Mouse (Mus musculus) WW6 (cell line): Measurements from ENCODE around the gene Elmod1.

Experiments used
- DNase-seq: peaks from one replicate; pipeline ENCODE4 v3.0.0-alpha.2; 2013; ENCODE audit warnings: low read depth, low spot score

The Elmod1 gene

GRCm38 (mm10) chr9:53910331-53910730 lies 64.8 kb downstream of the Elmod1 start:
- DNase-seq: no peak

DNA sequence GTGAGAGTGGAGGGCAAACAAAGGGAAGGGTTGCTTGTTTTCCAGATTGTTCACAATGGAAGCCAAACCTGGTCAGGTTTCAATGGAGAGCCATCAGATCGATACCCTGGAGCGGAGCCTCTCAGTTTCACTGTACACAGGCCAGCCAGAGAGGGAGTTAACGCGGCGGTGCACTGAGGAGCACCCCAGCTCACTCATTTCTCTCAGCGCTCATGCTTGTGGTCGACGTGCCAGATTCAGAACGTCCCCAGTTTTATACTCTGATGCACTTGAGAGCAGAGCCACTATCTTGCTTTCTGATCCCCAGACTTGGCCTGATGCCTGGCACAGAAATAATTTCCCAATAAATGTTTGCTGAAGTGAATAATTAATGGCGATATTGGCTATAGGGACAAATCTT lies 68.3 kb downstream of the Elmod1 start:
- DNase-seq: no peak

DNA sequence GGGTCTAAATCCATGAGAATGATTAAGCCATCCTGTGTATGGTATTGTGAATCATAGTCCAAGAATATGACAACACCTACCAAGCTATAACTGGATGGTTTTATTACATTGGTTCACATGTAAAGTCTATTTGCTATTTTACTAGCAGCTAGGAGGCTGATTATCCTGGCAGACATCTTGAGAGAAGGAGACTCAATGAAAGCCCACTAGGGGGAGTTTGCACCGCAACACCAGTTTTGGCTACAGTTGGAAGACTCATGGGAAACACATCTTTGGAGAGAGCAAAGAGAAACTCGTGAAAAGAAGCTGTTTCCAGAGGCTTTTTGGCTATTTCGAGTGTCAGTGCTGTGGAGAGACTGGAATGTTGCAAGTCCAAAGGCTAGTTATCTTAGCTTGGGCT lies 69.7 kb downstream of the Elmod1 start:
- peak; percentile 18 for DNase-seq

- DNase-seq: no peak
These were observed 71.8 kb downstream of the Elmod1 start for GRCm38 (mm10) chr9:53903215-53903842.

- DNase-seq: no peak
These were observed 75.3 kb downstream of the Elmod1 start for GRCm38 (mm10) chr9:53899836-53900235.

DNA sequence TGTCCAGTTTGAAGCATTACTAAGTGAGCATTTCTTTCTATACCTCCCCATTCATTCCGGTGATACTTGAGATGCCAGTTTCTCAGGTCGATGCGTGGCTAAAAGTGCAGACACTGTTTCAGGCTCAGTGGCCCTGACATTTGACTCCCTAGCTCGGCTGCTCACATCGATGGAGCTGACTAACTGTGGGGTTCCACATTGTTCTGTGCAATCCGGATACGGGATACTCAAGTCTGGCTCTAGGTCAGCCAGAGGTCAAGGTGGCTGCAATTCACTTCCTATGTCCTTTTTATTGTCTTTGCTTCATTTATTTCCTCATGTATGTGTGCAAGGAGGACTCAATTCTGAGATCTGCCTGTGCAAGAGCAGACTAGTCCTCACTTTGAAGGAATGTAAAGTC lies 79.3 kb downstream of the Elmod1 start:
- no peak for DNase-seq

- peak; percentile 18 for DNase-seq
These were observed 85.0 kb downstream of the Elmod1 start for GRCm38 (mm10) chr9:53890075-53890474.

DNA sequence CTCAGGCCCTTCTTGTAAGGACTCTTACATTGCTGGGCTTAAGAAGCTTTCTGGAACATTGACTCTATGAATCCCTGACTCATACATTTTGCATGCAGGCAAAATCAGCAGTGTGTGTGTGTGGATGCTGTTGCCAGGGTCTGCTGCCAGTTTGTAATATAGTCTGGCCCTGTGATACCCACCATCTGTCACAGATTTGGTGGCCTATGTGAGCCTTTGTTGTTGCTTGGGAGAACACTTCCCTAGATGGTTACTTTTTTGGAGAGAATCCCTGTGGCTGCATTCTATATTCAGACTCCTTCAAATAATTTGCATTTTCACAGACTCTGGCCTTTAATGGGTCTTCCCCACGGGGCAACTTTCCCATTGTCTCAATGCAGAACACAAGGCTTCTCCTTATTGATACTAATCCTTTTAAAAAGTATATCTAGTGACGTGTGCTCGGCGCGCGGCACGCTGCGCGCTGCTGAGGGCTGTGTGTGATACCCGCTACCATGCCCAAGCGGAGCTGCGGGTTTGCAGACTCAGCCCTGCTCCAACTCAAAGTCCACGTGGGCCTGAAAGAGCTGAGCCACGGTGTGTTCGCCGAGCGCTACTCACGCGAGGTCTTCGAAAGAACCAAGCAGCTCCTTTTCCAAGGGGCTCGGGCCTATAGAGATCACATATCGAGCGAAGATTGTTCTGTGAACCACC lies 91.4 kb downstream of the Elmod1 start:
- DNase-seq: no peak

DNA sequence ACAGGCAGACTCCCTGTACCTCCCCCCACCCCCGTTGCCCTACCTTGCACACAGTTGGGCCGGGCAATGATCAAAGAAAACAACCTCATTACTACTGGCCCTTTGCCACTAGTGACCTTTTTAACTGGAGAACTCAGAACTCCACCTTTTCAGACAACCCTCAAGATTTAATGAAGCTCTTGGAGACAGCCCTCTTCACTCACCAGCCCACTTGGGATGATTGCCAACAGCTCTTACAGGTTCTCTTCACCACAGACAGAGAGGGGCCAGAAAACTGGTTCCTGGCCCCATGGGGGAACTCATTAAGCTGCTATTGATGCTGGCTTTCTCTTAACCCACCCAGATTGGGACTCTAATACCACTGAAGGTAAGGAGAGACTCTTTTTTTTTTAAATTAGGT lies 97.7 kb downstream of the Elmod1 start:
- no peak for DNase-seq

GRCm38 (mm10) chr9:53873239-53873638 lies 101.9 kb downstream of the Elmod1 start:
- no peak for DNase-seq
